18 mouse cellular contexts compared by ENCODE assay signal in genomic region chr8:119702965-119703364, GRCm38 (mm10). TPM values are rescaled to one million over a fixed set of nuclear protein-coding genes. Genes with fewer than 3 reads are reported as not detected.
"Had no signal": no experiment of that assay in that cellular context is flagged by ENCODE, and none has a peak within 500 bp of the region (broad histone marks: within the 10 kb centered on the region; RNA-seq: fewer than 3 reads in every experiment).

No protein-coding gene starts in this region.

- H3K9me3 ChIP-seq: limb, embryonic 13.5 days; liver, embryonic 15.5 days; midbrain, embryonic 10.5 days; neural tube, embryonic 15.5 days had no signal

- DNase-seq: kidney, adult 11 months; layer of hippocampus, adult 9-11 months; layer of hippocampus, postnatal 36 days; lung, embryonic 14.5 days; lung, postnatal 10 days; lung, postnatal 4 days; midbrain, embryonic 14.5 days; retina, postnatal 1 day; right cerebral cortex, postnatal 4 days; spleen, adult 18-20 months; thymus, postnatal 36 days had no signal

- H3K36me3 ChIP-seq: limb, embryonic 13.5 days; liver, embryonic 15.5 days; midbrain, embryonic 10.5 days; neural tube, embryonic 15.5 days had no signal

- H3K4me2 ChIP-seq: limb, embryonic 13.5 days; liver, embryonic 11.5 days; liver, embryonic 15.5 days; lung, embryonic 14.5 days; neural tube, embryonic 15.5 days had no signal

- H3K27ac ChIP-seq: limb, embryonic 13.5 days; liver, embryonic 15.5 days; midbrain, embryonic 10.5 days; neural tube, embryonic 15.5 days had no signal

- H3K9ac ChIP-seq: limb, embryonic 13.5 days; liver, embryonic 15.5 days; lung, embryonic 14.5 days; neural tube, embryonic 15.5 days had no signal

- H3K4me3 ChIP-seq: limb, embryonic 13.5 days; liver, embryonic 15.5 days; midbrain, embryonic 10.5 days; myocyte; neural tube, embryonic 15.5 days had no signal

RNA-seq across cellular contexts. Expression of gene Atp2c2, which starts 3.2 kb away (rescaled TPM):
- total RNA-seq: megakaryocyte, adult 5-6 weeks had no signal

RNA-seq across cellular contexts. Expression of gene Wfdc1, which starts 36.8 kb away (rescaled TPM):
- total RNA-seq: megakaryocyte, adult 5-6 weeks had no signal
